Mouse (Mus musculus): ENCODE data around the gene Brd9. TPM values are rescaled to one million over a fixed set of nuclear protein-coding genes. Genes with fewer than 3 reads are reported as not detected.

The Brd9 gene
- 10 to 100 TPM; 20.3 to 21.3 TPM for total RNA-seq (2021)
- 25.7 and 38.8 TPM in 2 replicates for polyA plus RNA-seq (2012; rRNA removed)
- long read RNA-seq, transcript Brd9-201 (16 exons, 2,407 nt): major isoform, 15 of 37 reads
- long read RNA-seq, transcript Brd9-206 (16 exons, 2,430 nt): minor isoform, 9 of 37 reads
- long read RNA-seq, partial matches to known transcripts: 3 of 37 reads
- long read RNA-seq, other reads (novel, unspliced or antisense): 10 of 37 reads

- peak; percentile 94 to 96 for DNase-seq
- H3K4me1 ChIP-seq (ENCODE audit: control insufficient read depth, insufficient read depth, low read length): peaks cover 4% of the 10 kb centered on the region
- peak within 1 kb of the TSS; percentile 84 for H3K9ac ChIP-seq (ENCODE audit: low read depth, low read length)
- no peaks in the 10 kb centered on the region for H3K27me3 ChIP-seq (ENCODE audit: control insufficient read depth, insufficient read depth, low read length)
- intact Hi-C loops (cut with DNase I): no loop called here
- no peaks in the 10 kb centered on the region for H3K79me2 ChIP-seq (replicated peaks; ENCODE audit: control insufficient read depth, insufficient read depth, low read length)
- no peaks in the 10 kb centered on the region for H3K36me3 ChIP-seq (ENCODE audit: control insufficient read depth, insufficient read depth, low read length)
- peak within 1 kb of the TSS; percentile 89 for H3K27ac ChIP-seq
- peak; percentile 23; the same call in 1 of the 2 replicates for TF ChIP-seq CTCF (IDR thresholded peaks at IDR 0.05)
- TF ChIP-seq POLR2A (IDR thresholded peaks at IDR 0.05; ENCODE audit: insufficient read depth, low read depth, low read length): peak; percentile 69
- TF ChIP-seq EP300 (IDR thresholded peaks at IDR 0.05; ENCODE audit: insufficient read depth, low read depth, low read length): no peak
- WGBS: under 1% methylated on average over 82 of the region's 82 CpGs
- H3K4me3 ChIP-seq: peak within 1 kb of the TSS; percentile 95
Measured at GRCm38 (mm10) chr13:73937321-73938176, at the start of gene Brd9, which contains the start of gene Trip13. TSS of gene Brd9 (plus strand) at chr13:73937811. TSS of gene Trip13 (minus strand) at chr13:73937784.

GRCm38 (mm10) chr13:73892493-73893178 is 45.0 kb upstream of the Brd9 start:
- no peak overlapping the region for H3K4me3 ChIP-seq
- peaks cover 8% of the 10 kb centered on the region for H3K4me1 ChIP-seq (ENCODE audit: control insufficient read depth, insufficient read depth, low read length)
- H3K79me2 ChIP-seq (replicated peaks; ENCODE audit: control insufficient read depth, insufficient read depth, low read length): no peaks in the 10 kb centered on the region
- TF ChIP-seq POLR2A (IDR thresholded peaks at IDR 0.05; ENCODE audit: insufficient read depth, low read depth, low read length) (no peak), CTCF (IDR thresholded peaks at IDR 0.05) (no peak), EP300 (IDR thresholded peaks at IDR 0.05; ENCODE audit: insufficient read depth, low read depth, low read length) (no peak)
- H3K36me3 ChIP-seq (ENCODE audit: control insufficient read depth, insufficient read depth, low read length): no peaks in the 10 kb centered on the region
- H3K27me3 ChIP-seq (ENCODE audit: control insufficient read depth, insufficient read depth, low read length): no peaks in the 10 kb centered on the region
- no peak for DNase-seq
- H3K9ac ChIP-seq (ENCODE audit: low read depth, low read length): no peak overlapping the region
- H3K27ac ChIP-seq: peak overlapping the region; percentile 8
- 17% methylated on average over 6 of the region's 6 CpGs for WGBS
- intact Hi-C loops (cut with DNase I): no loop called here

GRCm38 (mm10) chr13:73897561-73897960 is 40.0 kb upstream of the Brd9 start:
- WGBS: 42% methylated on average over 3 of the region's 3 CpGs
- no peak for TF ChIP-seq EP300 (IDR thresholded peaks at IDR 0.05; ENCODE audit: insufficient read depth, low read depth, low read length)
- no peak for TF ChIP-seq POLR2A (IDR thresholded peaks at IDR 0.05; ENCODE audit: insufficient read depth, low read depth, low read length)
- no peak for TF ChIP-seq CTCF (IDR thresholded peaks at IDR 0.05)
- no peak for DNase-seq
- intact Hi-C loops (cut with DNase I): no loop called here
- H3K27ac ChIP-seq: no peak overlapping the region
- no peaks in the 10 kb centered on the region; the same call in 1 of the 2 replicates for H3K27me3 ChIP-seq (ENCODE audit: control insufficient read depth, insufficient read depth, low read length)
- no peaks in the 10 kb centered on the region for H3K79me2 ChIP-seq (replicated peaks; ENCODE audit: control insufficient read depth, insufficient read depth, low read length)
- no peaks in the 10 kb centered on the region for H3K36me3 ChIP-seq (ENCODE audit: control insufficient read depth, insufficient read depth, low read length)
- H3K4me3 ChIP-seq: no peak overlapping the region
- H3K9ac ChIP-seq (ENCODE audit: low read depth, low read length): no peak overlapping the region
- H3K4me1 ChIP-seq (ENCODE audit: control insufficient read depth, insufficient read depth, low read length): peaks cover 1% of the 10 kb centered on the region

GRCm38 (mm10) chr13:73907136-73907535 is 30.5 kb upstream of the Brd9 start:
- 79% methylated on average over 5 of the region's 5 CpGs for WGBS
- no peak for TF ChIP-seq EP300 (IDR thresholded peaks at IDR 0.05; ENCODE audit: insufficient read depth, low read depth, low read length)
- TF ChIP-seq POLR2A (IDR thresholded peaks at IDR 0.05; ENCODE audit: insufficient read depth, low read depth, low read length): no peak
- no peak for TF ChIP-seq CTCF (IDR thresholded peaks at IDR 0.05)
- no peak overlapping the region for H3K9ac ChIP-seq (ENCODE audit: low read depth, low read length)
- H3K4me3 ChIP-seq: no peak overlapping the region
- H3K4me1 ChIP-seq (ENCODE audit: control insufficient read depth, insufficient read depth, low read length): no peaks in the 10 kb centered on the region
- no peak for DNase-seq
- no peaks in the 10 kb centered on the region for H3K36me3 ChIP-seq (ENCODE audit: control insufficient read depth, insufficient read depth, low read length)
- H3K27me3 ChIP-seq (ENCODE audit: control insufficient read depth, insufficient read depth, low read length): no peaks in the 10 kb centered on the region
- no peaks in the 10 kb centered on the region for H3K79me2 ChIP-seq (replicated peaks; ENCODE audit: control insufficient read depth, insufficient read depth, low read length)
- H3K27ac ChIP-seq: no peak overlapping the region
- intact Hi-C loops (cut with DNase I): loop anchor here (1.0 to 5.0 kb wide), 4 partner anchors 76 to 395 kb away; no protein-coding TSS in a partner anchor

GRCm38 (mm10) chr13:73907683-73908412 is 29.8 kb upstream of the Brd9 start:
- H3K4me3 ChIP-seq: no peak overlapping the region
- H3K79me2 ChIP-seq (replicated peaks; ENCODE audit: control insufficient read depth, insufficient read depth, low read length): no peaks in the 10 kb centered on the region
- no peak overlapping the region for H3K9ac ChIP-seq (ENCODE audit: low read depth, low read length)
- no peaks in the 10 kb centered on the region for H3K27me3 ChIP-seq (ENCODE audit: control insufficient read depth, insufficient read depth, low read length)
- 54% methylated on average over 2 of the region's 2 CpGs for WGBS
- no peaks in the 10 kb centered on the region for H3K36me3 ChIP-seq (ENCODE audit: control insufficient read depth, insufficient read depth, low read length)
- no peak for DNase-seq
- intact Hi-C loops (cut with DNase I): loop anchor here (1.0 to 5.0 kb wide), 4 partner anchors 77 to 396 kb away; no protein-coding TSS in a partner anchor
- H3K4me1 ChIP-seq (ENCODE audit: control insufficient read depth, insufficient read depth, low read length): no peaks in the 10 kb centered on the region
- no peak for TF ChIP-seq POLR2A (IDR thresholded peaks at IDR 0.05; ENCODE audit: insufficient read depth, low read depth, low read length)
- peak; percentile 86 for TF ChIP-seq CTCF (IDR thresholded peaks at IDR 0.05)
- TF ChIP-seq EP300 (IDR thresholded peaks at IDR 0.05; ENCODE audit: insufficient read depth, low read depth, low read length): 0 out of 2 replicates have a peak, but pooled peaks have one; percentile 62
- no peak overlapping the region for H3K27ac ChIP-seq

All from heart, adult 2 months (tissue).